Comparison of ENCODE assay signal across 12 mouse cellular contexts in genomic region chr4:98113289-98114024, GRCm38 (mm10).
DNase-seq lines count a peak whose midpoint lies in the region; ATAC-seq and TF ChIP-seq lines count a peak whose summit lies in the region.
"Had no signal": no experiment of that assay in that cellular context is flagged by ENCODE, and none has a peak within 500 bp of the region (broad histone marks: within the 10 kb centered on the region; RNA-seq: fewer than 3 reads in every experiment).

No protein-coding gene starts in this region.

- no peak overlapping the region; the same call in 1 of the 2 replicates for H3K9ac ChIP-seq in heart, embryonic 12.5 days

- intact Hi-C loops in heart, postnatal 36 days (cut with DNase I), result no loop called here

- no peak for TF ChIP-seq CTCF in thymus, adult 2 months (IDR thresholded peaks at IDR 0.05; ENCODE audit: borderline replicate concordance, control insufficient read depth, extremely low read depth, insufficient read depth, low read length, poor library complexity)

- no peak for ATAC-seq in heart, embryonic 12.5 days (ENCODE audit: insufficient number of reproducible peaks, low FRiP score)
- ATAC-seq in common myeloid progenitor, adult 5-6 weeks (replicated peaks; ENCODE audit: low read depth, poor library complexity, severe bottlenecking), result peak; percentile 46; the same call in 1 of the 2 replicates
- ATAC-seq: inflammation-experienced regulatory T-cells, adult 6 months had no signal

- H3K27ac ChIP-seq in heart, embryonic 12.5 days (ENCODE audit: poor library complexity, severe bottlenecking), result peak overlapping the region; percentile 38; the same call in 1 of the 2 replicates
- peak overlapping the region; percentile 29; the same call in 1 of the 2 replicates for H3K27ac ChIP-seq in thymus, adult 2 months (ENCODE audit: control insufficient read depth, insufficient read depth, low read length)
- H3K27ac ChIP-seq: layer of hippocampus, adult 2 months had no signal

- H3K36me3 ChIP-seq in heart, embryonic 12.5 days, result peaks cover 6% of the 10 kb centered on the region; the same call in 1 of the 2 replicates
- no peaks in the 10 kb centered on the region for H3K36me3 ChIP-seq in thymus, adult 2 months (ENCODE audit: control insufficient read depth, insufficient read depth, low read length)

- no peak for DNase-seq in heart, postnatal 36 days
- DNase-seq in CD4-positive, CD25-positive, alpha-beta regulatory T cell, adult 2 months (ENCODE audit: low read depth, low spot score), result peak; percentile 48
- peak; percentile 65 for DNase-seq in thymus, adult 2 months
- DNase-seq in gastrocnemius, adult 8-10 months (ENCODE audit: low spot score in 2 of 2), result no peak
- no peak for DNase-seq in gastrocnemius, adult 18-20 months (ENCODE audit: low spot score)
- DNase-seq: cerebellum, adult 9-10 months; gastrocnemius, postnatal 25 days had no signal

- no peaks in the 10 kb centered on the region for H3K9me3 ChIP-seq in heart, embryonic 12.5 days (replicated peaks)

- TF ChIP-seq POLR2A in thymus, adult 2 months (IDR thresholded peaks at IDR 0.05; ENCODE audit: control insufficient read depth, extremely low read depth, insufficient read depth, low read length, poor library complexity), result no peak

- WGBS in heart, embryonic 12.5 days, result 63% methylated on average over 10 of the region's 10 CpGs
- 26% methylated on average over 10 of the region's 10 CpGs for WGBS in thymus, adult 2 months

- 0 out of 2 replicates have a peak overlapping the region, but pooled peaks have one; percentile 8 for H3K4me3 ChIP-seq in heart, embryonic 12.5 days
- no peak overlapping the region for H3K4me3 ChIP-seq in thymus, adult 2 months (ENCODE audit: control insufficient read depth, insufficient read depth, low read length)
- H3K4me3 ChIP-seq: layer of hippocampus, adult 2 months had no signal

- peak overlapping the region; percentile 43 for H3K4me2 ChIP-seq in heart, embryonic 12.5 days
- H3K4me2 ChIP-seq: liver, embryonic 11.5 days had no signal

- H3K4me1 ChIP-seq in heart, embryonic 12.5 days (replicated peaks), result peaks cover 14% of the 10 kb centered on the region
- peaks cover 15% of the 10 kb centered on the region for H3K4me1 ChIP-seq in thymus, adult 2 months (replicated peaks; ENCODE audit: control insufficient read depth, insufficient read depth, low read length)

- no peaks in the 10 kb centered on the region for H3K27me3 ChIP-seq in heart, embryonic 12.5 days (replicated peaks)
- H3K27me3 ChIP-seq in thymus, adult 2 months (ENCODE audit: control insufficient read depth, insufficient read depth, low read length), result no peaks in the 10 kb centered on the region

Comparison
In these comparisons a context has a peak if more than half of its experiments do, and no peak if none do; other contexts are left out.
1. DNase-seq: peak in CD4-positive, CD25-positive, alpha-beta regulatory T cell, adult 2 months (single experiment) and thymus, adult 2 months (single experiment); none in heart, postnatal 36 days (0 of 2), gastrocnemius, adult 8-10 months (0 of 2) and gastrocnemius, adult 18-20 months (single experiment).